Mouse (Mus musculus): ENCODE measurements around the gene Rreb1.

The Rreb1 gene

GRCm38 (mm10) chr13:37913963-37914362 lies 135.8 kb downstream of the Rreb1 start:
- no peak for DNase-seq (ENCODE audit: low spot score in 2 of 2)

GRCm38 (mm10) chr13:37918336-37919261 lies 140.4 kb downstream of the Rreb1 start:
- no peak for DNase-seq (ENCODE audit: low spot score in 2 of 2)

GRCm38 (mm10) chr13:37919711-37920277 lies 141.6 kb downstream of the Rreb1 start:
- DNase-seq (ENCODE audit: low spot score in 2 of 2), result no peak

GRCm38 (mm10) chr13:37920727-37921126 lies 142.5 kb downstream of the Rreb1 start:
- DNase-seq (ENCODE audit: low spot score in 2 of 2), result no peak

- no peak for DNase-seq (ENCODE audit: low spot score in 2 of 2)
Observed at GRCm38 (mm10) chr13:37923091-37923490, 144.9 kb downstream of the Rreb1 start.

GRCm38 (mm10) chr13:37923643-37924460 lies 145.7 kb downstream of the Rreb1 start:
- DNase-seq (ENCODE audit: low spot score in 2 of 2), result no peak

GRCm38 (mm10) chr13:37924461-37924948 lies 146.3 kb downstream of the Rreb1 start:
- no peak for DNase-seq (ENCODE audit: low spot score in 2 of 2)

GRCm38 (mm10) chr13:37926394-37926793 lies 148.2 kb downstream of the Rreb1 start:
- DNase-seq (ENCODE audit: low spot score in 2 of 2), result no peak

- DNase-seq (ENCODE audit: low spot score in 2 of 2), result no peak
Observed at GRCm38 (mm10) chr13:37929532-37929931, 151.3 kb downstream of the Rreb1 start.

- DNase-seq (ENCODE audit: low spot score in 2 of 2), result no peak
Observed at GRCm38 (mm10) chr13:37930091-37930490, 151.9 kb downstream of the Rreb1 start.

- no peak for DNase-seq (ENCODE audit: low spot score in 2 of 2)
Observed at GRCm38 (mm10) chr13:37930621-37931020, 152.4 kb downstream of the Rreb1 start.

GRCm38 (mm10) chr13:37931210-37931922 lies 153.2 kb downstream of the Rreb1 start:
- DNase-seq (ENCODE audit: low spot score in 2 of 2), result no peak

GRCm38 (mm10) chr13:37934075-37934474 lies 155.9 kb downstream of the Rreb1 start:
- DNase-seq (ENCODE audit: low spot score in 2 of 2), result no peak

GRCm38 (mm10) chr13:37934920-37935319 lies 156.7 kb downstream of the Rreb1 start:
- no peak for DNase-seq (ENCODE audit: low spot score in 2 of 2)

- no peak for DNase-seq (ENCODE audit: low spot score in 2 of 2)
Observed at GRCm38 (mm10) chr13:37936351-37936750, 158.2 kb downstream of the Rreb1 start.

- no peak for DNase-seq (ENCODE audit: low spot score in 2 of 2)
Observed at GRCm38 (mm10) chr13:37940167-37940566, 162.0 kb downstream of the Rreb1 start.

GRCm38 (mm10) chr13:37940649-37941048 lies 162.4 kb downstream of the Rreb1 start:
- no peak for DNase-seq (ENCODE audit: low spot score in 2 of 2)

- no peak for DNase-seq (ENCODE audit: low spot score in 2 of 2)
Observed at GRCm38 (mm10) chr13:37941138-37941645, 163.0 kb downstream of the Rreb1 start.

- DNase-seq (ENCODE audit: low spot score in 2 of 2), result no peak
Observed at GRCm38 (mm10) chr13:37941950-37942886, 164.0 kb downstream of the Rreb1 start.

GRCm38 (mm10) chr13:37942887-37943331 lies 164.7 kb downstream of the Rreb1 start:
- no peak for DNase-seq (ENCODE audit: low spot score in 2 of 2)
